Mouse (Mus musculus): ENCODE data around the gene Nfia.

DNA sequence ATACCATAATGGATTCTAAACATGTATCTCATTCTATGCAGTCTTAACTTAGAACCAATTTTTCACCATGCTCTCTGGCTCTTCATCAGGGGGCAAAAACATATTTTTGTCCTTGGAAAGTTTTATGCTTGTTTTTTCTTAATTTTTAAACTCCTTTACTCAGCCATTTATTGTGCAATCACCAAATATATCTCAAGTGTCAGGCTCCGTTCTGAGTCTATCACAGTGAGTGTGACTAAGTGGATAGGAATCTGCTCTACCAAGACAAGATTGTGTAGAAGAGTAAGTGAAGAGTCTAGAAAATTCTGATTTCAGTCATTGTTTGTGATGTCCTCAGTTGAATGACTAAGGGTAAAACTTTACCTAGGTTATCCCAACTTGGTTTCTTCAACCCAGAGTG lies 288.6 kb downstream of the Nfia start:
- TF ChIP-seq CTCF (IDR thresholded peaks at IDR 0.05; ENCODE audit: insufficient read depth, low read depth, low read length) (no peak), POLR2A (IDR thresholded peaks at IDR 0.05; ENCODE audit: insufficient read depth, low read depth, low read length) (no peak)
